Mouse (Mus musculus) adrenal gland, adult 18-20 months (tissue): ENCODE measurements around the gene Vldlr. TPM values are rescaled to one million over a fixed set of nuclear protein-coding genes. Genes with fewer than 3 reads are reported as not detected.

Experiments
- DNase-seq, 2 experiments: peaks; one replicate each; pipeline ENCODE4 v3.0.0; 2021 to 2022; ENCODE audit warnings: low spot score in 2 of 2
- long read RNA-seq, 2 experiments: library from polyadenylated mRNA; stranded (forward); transcript quantifications; one replicate each; pipeline ENCODE4 v2.0.0; 2021
- total RNA-seq, 2 experiments: library from RNA; stranded (reverse); gene quantifications; 1 replicate in 1 of 2; 2 replicates in 1 of 2; pipeline ENCODE4 v1.2.3; 2021

Vldlr gene
- 10 to 100 TPM; 29.2 to 30.6 TPM for total RNA-seq
- long read RNA-seq, experiment 1, full-length matches to known transcripts: 7 of 13 reads
- long read RNA-seq, experiment 1, partial matches to known transcripts: 2 of 13 reads
- long read RNA-seq, experiment 1, other reads (novel, unspliced or antisense): 4 of 13 reads
- long read RNA-seq, experiment 2, full-length matches to known transcripts: 15 of 35 reads
- long read RNA-seq, experiment 2, partial matches to known transcripts: 10 of 35 reads
- long read RNA-seq, experiment 2, other reads (novel, unspliced or antisense): 10 of 35 reads

DNA sequence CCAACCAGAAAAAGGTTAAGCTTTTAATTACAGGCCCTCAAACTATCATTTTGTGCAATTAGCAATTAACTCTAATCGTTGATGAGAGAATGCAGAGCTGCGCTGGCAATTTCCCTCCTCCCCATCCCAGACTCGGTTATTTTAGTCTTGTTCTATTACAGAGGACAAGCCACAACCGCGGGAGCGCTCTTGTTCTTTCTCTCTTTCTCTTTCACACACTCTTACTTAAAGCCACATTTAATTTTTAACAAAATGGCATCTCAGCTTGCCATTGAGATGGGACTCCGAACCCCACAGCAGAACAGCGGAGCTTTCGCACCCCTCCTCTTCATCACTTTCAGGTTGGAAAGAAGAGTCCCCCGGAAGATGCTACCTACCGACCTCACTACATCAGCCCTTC lies at the start of gene Vldlr:
Gene Vldlr (plus strand): TSS at position 167 of the 400 bp plus-strand sequence.
- no peak for DNase-seq

DNA sequence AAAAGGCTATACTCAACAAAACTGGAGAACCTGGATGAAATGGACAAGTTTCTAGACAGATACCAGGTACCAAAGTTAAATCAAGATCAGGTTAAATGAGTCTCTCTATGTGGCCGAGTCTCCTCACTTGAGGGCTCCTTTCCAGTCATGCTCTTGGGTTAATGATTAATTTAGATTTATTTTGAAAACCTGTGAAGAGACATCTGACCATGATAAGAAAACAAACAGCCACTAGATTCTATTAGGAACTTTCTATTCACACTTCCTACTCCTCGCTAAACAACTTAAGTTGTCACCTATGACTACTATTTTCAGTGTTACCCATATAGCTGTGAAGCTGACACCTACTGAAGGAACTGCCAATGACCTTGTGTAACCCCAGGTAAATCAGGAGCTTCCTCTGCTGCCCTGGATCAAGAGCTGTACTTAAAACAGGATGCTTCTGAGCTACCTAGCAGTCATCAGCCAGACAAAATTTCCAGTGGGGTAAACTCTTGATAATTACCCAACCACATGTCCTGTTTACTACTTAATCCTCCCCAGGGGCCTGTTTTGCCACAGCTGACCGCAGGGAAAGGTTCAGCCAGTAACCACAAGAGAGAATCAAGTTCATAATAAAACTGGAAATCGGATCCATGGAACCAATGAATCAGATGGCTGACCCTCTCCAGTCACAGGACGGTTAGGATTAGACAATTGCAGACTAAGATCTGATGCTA lies 48.5 kb upstream of the Vldlr start:
- DNase-seq: no peak

DNA sequence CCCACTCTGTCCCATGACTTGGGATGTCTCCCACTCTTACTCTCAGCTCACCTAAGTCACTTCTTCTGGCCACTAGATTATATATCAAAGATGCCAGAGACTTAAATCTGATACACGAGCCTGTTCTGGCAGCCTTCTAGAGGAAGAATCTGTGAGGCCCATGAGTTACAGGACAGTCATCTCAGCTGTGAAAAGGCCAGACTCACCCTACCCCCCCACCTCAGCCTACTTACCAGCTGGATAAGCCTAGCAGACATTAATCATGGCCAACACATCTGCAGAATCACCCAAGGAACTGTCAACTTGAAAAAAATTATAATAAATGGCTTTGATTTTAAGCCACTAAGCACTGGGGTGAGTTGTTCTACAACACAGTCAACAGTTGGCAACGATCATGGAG lies 42.4 kb upstream of the Vldlr start:
- DNase-seq: no peak

DNA sequence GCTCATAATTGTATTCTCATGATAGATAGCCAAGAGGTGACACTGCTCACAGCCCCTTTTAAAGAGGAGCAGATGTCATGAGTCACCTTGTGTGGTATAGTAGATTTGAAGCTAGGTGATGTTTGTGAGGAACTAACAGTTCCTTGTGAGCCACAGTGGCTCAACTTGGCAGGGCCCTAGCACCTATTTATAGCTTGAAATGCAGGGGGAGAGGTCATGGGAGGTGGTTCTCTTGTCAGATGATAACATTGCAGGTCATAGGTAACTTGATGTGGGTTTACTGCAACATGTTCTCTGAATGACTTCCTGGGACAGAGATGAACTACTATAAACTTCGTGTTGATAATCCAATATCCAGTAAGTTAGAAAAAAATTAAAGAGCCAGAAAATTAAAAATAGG lies 40.7 kb upstream of the Vldlr start:
- no peak for DNase-seq

DNA sequence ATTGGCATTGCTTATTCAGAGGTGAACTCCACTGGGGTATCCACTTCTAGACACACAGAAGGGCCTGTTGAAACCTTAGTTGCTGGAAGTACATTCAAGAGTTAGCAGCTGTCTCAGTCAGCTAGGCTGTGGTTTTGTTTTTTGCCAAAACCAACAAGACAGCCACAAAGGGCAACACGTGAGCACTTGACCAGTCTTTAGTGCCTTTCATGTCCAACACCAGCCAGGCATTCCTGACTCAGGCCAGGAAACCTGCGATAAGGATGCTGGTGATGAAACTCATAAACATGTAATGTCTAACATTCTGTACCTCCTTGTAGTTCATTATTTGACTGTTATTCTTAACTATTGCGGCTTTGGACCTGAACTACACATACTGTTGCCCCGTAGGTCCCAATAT lies 39.7 kb upstream of the Vldlr start:
- DNase-seq: no peak

DNA sequence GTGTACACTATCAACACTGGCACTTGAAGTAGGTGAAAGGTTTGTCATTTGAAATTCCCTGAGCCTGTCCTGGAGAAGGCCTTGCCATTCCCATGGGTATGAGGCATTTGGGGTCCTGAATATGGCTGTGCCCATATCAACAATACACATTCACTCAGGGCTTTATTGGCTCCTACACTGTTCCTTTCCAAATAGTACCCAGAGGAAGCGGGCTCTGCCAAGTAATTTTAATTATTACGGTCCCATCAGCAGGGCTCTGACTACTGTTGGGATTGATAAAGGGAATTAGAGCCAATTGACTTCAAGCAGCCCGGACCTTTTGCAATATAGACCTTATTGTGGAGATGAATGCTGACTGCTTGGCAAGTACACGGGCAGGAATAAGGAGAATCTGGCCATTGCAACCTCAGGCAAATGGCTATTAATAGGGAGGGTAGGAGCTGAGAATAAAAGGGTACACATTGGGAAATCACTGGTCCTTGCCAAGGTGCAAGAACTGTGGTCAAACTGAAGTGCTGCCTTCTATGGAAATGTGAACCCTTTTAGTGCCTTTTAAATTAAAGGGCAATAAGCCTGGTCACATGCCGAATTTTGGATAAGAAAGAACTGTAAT lies 38.0 kb upstream of the Vldlr start:
- no peak for DNase-seq

DNA sequence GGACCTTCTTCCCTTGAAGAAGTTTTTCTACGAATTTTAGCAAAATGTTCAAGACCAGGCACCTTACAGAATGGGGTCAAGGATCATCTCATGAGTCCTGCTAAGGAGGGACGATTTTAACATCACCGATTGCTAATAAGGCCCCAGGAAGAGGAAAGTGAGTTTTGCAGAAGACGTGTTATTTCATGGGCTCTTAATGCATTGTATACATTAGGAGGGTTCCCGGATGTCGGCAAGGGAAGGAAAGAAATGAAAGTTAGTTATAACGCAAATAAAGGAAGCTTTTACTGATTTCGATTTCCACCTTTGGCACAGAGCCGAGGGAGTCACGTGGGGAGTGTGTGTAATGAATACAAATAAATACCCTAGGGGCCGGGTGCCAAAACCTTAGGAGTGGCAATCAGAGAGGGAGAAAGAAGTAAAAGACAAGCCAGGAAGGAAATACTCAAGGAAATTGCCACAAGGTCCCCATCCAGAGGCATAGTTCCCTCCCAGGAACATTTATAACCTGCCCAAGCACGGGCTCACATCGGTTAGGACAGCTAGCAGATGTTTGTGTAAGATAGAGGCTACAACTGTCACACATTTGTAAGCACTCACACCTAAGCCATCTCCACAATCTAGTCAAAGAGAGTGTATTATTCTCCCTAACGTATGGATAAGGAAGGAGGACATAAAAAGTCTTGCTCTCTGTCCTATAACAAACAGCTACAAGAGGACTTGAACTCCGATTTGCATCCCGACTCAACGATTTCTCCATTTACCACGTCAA lies 35.7 kb upstream of the Vldlr start:
- DNase-seq: no peak

DNA sequence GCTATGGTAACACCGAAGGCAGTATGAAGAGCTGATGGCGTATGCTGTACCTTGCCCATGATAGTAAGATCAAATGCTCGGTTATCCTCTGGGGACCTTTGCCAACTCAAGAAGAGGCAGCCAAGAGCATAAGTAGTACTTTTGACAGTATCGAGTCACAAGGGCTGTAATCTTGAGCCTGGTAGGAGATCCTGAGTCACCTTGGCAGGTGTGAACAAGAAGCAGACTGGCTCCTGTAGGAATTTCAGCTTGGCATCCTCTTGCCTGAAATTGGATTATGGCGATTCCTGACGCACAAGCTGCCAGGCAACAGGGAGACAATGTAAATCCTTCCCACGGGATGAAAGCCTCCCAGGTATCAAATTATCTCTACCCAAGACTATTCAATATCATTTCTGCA lies 32.8 kb upstream of the Vldlr start:
- DNase-seq: no peak

DNA sequence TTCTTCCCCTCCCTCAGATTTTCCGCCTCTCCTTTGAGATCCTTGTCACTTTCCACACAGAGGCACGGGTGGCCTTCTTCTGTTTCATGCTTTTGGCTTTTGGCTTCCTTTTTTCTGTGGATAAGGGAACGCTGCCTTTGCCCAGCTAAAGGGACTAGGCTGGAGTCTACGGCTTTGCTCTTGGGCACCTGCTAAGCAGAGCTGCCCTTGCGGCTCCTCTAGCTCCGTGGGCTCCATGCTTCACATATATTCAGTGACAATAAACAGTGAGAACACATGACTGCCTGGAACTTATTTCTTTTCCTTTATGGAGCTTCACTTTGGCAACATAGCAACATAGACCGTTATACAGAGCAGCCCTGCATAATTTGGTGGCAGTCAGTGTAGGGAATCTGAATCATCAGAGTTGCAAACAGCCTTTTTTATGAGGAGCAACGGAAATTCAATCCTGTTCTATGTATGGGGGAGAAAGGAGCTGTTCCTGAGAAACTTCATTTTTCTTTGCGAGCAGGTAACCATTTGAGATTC lies 12.5 kb upstream of the Vldlr start:
- DNase-seq: no peak

DNA sequence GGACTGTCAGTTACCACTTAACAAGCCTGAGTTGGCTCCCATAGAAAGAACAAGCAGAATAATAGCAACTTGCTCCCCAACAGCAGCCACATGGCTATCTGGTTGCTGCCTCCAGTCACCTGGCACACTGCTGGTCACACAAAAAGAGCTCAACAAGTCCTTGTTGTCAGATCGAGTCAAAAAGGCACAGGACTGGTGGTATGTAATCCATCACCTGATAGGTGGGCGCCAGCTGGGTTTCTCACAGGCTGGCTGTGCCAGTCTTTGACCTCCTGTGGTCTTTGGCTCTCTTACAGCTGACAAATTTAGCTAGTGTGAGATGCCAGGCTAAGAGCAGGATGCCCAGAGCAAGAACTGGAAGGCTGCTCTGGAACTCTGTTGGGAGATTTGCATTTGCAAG lies 5.3 kb upstream of the Vldlr start:
- no peak for DNase-seq

DNA sequence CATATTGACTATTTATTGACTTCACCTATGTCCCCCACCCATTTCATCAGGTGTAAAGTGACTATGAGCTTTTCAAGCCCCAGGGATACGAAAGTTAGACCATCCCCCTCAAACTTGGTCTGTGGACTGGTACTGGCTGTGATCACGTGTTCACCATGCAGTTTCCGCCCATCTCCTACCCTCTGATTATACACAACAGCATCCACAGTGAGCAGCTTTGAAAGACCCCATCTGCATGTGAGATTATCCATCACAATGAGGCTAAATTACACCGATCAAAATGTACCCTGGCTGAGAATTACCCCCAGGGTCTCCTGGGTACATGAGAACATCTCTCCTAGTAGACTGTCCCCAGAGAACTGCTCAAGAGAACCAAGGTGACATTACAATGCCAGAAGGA lies 688 bp upstream of the Vldlr start:
- DNase-seq: no peak

DNA sequence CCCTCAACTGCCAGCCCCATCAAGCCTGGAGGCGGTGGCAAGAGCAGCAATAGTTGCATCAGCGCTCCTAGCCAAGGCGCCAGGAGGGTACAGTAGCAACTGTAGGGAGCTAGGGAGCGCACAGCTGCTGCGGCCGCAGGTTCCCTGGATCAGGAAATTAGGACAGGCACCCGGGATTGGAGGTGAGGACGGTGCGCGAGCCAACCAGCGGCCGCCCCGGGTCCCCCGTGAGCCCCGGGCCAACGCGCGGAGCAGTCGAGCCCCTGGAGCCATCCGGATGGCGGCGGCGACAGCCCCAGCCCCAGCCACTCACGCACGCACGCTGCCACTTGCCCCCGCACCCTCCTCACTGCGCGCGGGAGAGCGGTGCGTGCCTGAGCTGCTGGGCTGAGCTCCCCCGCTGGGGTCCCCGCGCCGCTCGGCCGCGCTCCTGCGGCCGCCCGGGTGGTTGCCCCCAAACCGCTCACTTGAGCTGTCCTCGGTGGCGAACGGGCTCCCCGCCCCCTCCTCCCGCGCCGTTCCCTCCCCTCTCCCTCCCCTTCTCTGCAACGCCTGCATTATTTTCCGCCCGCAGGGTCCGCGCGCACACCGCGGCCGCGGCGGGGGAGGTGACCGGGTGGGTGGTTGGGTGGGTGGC lies 601 bp downstream of the Vldlr start:
- peak; percentile 38 to 59 for DNase-seq

DNA sequence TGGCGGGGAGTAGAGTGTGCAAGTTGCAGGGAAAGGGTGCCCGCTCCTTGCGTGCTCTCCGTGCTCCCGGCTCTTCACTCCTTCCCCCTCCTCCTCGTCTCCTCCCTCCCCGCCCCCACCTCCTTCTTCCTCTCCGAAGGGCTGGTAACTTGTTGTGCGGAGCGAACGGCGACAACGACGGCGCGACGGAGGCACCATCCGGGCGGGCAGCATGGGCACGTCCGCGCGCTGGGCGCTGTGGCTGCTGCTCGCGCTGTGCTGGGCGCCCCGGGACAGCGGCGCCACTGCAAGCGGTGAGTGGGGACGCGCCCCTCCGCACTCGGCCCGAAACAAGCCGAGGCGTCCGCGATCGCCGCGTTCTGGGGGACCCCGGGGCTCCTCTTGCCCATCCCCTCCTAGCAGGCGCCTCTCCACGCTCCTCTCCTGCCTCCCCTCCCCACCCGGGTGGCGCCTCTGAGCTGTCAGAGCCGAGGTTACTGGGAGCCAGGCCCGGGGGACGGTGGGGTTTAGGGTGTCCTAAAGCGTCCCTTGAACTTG lies 1.2 kb downstream of the Vldlr start:
- peak; percentile 51 to 63 for DNase-seq

DNA sequence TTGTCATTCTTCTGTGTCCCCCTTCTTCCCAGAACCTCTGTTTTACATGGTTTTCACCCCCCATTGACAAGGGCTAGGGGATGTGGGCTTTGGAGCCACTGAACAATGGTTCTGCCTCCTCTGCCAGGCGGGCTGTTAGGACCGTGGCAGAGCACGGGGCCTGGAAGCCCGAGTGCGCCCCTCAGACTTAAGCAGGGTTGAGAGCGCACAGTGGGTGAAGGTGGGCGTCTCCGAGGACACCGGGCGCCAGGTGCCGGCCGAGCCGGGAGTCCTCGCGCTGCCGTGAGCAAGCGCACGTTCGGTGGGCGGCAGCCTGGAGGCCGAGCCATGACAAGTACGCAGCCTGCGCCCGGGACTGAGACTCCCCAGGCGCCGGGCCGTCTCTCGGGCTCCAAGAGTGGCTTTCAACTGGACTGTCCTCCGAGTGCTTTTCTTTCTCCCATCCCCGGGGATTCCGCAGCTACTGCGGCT lies 1.7 kb downstream of the Vldlr start:
- peak; percentile 45 to 52 for DNase-seq

DNA sequence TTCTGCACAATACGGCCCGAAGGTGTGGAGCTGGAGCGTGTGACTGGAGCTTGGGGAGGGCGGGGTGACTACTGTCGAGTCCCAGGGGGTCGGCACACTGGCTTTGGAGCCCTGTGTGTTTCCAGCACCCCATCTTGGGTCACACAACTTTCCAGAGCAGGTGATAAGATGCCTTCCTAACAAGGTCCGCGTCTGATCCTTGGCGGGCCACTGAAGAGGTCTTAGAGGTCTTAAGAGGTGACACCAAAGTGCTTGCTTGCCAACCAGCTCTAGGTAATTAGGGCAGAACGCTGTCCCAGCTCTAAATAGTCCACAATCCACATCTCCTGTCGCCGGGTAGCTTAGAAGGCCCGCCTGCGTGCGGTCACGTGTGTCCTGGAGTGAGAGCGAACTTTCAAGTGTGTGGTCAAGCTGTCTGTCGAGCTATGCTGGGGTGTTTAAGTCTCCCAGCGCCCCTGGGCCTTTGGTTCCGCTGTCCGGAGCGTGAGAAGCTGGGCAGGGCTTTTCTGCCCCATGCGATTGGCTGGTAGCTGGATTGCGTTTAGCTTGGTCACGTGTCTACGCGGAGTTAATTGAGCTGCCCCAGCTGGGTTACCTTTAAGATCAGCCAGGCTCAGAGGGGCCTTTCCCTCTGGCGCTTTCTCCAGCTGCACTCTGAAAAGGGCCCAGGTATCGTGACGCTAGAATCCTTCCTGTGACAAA lies 2.4 kb downstream of the Vldlr start:
- DNase-seq: peak; percentile 52 to 65

DNA sequence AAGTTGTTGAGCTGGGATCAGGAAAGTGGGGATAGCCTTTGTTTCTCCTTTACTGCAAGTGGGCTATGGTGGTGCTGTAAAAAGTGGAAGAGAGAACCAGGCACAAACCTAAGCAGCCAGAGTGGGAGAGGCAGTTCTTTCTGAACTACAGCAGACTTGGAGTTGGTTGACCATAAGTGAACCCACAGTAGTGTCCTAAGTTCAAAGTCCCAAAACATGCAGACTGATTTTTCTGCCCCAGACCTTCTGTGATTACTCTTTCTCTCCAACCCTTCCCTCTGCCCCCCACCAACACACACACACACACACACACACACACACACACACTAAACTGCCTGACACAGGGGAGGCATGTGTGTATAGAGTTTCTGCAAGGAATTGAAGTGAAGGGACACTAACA lies 3.3 kb downstream of the Vldlr start:
- DNase-seq: no peak

DNA sequence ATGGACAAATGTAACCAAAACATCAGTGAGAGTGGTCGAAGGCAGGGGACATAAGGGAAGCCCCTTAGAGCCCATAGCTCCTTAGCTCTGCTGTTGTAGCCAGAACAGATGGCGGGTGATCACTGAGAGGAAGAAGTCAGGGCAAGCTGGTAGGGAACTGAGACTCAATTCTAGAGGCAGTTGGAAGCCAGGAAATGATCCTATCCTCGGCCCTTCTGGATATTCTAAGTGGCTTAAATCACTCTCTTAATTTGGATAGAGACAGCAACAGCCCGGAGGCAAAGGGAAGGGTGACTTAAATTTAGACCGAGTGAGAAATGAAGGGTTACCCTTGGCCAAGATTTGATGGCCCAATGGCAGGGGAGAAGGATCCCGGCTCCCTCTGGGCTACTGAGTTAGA lies 6.8 kb downstream of the Vldlr start:
- DNase-seq: no peak

DNA sequence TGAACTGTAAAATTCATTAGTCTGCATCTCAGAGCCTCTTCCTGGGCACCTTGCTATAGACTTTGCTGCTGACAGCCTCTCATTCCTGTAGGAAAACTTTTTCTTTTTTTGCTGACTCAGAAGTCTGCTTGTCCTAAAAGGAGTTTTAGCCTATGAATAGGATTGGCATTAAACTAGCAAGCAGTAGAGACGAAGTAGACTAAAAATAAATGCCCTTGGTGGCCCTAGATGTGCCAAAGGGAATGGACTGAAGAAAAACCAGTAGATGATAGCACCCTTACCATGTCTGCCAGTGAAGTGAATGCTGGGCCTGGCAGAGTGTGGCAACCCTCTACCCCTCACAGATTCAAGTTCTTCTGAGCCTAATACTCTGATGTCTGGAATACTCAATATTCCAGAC lies 8.1 kb downstream of the Vldlr start:
- no peak for DNase-seq

DNA sequence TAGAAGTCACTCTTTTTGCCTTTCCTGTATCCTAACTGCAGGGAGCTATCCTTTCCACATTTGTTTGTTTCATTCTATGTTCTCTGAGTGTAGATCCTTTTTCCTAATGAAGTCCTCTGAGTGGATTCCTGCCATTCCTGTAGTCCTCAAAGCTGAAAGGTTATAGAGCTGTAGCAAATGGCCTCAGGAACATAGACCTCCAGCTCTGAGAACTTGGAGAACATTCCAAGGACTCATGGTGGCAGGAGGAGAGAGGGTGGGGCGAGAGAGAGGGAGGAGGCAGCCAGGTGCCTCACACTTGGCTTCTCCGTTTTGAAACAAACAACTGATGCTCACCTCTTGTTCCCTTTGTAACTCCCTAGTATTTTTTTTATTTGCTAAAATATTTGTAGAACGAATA lies 10.3 kb downstream of the Vldlr start:
- no peak for DNase-seq

DNA sequence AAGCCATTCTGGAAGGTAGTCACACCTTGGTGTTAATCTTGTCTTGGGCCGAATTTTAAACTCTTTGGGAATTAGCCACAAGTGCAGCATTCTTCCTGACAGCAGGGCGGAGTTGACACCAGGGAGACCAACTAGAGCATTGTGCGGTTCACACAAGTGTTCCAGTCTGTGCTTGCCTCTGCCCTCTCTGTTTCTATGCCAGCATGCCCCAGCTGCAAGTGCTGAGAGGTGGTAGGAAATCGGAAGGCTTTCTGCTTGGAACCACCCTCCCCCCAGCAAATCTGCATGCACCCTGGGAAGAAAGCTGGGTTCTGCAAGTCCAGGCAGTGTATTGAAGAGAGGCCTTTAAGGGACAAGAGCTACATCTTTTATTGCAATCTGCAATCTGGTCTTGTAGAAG lies 10.8 kb downstream of the Vldlr start:
- DNase-seq: no peak
